Mouse (Mus musculus) limb, embryonic 13.5 days (tissue): ENCODE results near the gene Zfp593. TPM values are rescaled to one million over a fixed set of nuclear protein-coding genes. Genes with fewer than 3 reads are reported as not detected.
A peak's percentile ranks its signal among the peaks of the same experiment; 100 is the strongest.

Experiments
- ATAC-seq: fragments of 200-750 bp; cut with Nextera tagmentation; 2 replicates; pipeline ENCODE4 v1.8.0; 2017; ENCODE audit warnings: low read depth, moderate number of reproducible peaks, moderate TSS enrichment; ENCODE audit not compliant: low FRiP score
- H3K27ac ChIP-seq: fragments of 300-500 bp; sonication (generic); 2 replicates; pipeline ENCODE4 v1.5.1; 2015; ENCODE audit warnings: inconsistent platforms, mild to moderate bottlenecking, moderate library complexity
- H3K27me3 ChIP-seq: fragments of 300-500 bp; sonication (generic); 2 replicates; pipeline ENCODE4 v1.6.1; 2015; ENCODE audit warnings: mild to moderate bottlenecking, inconsistent platforms
- H3K36me3 ChIP-seq: fragments of 300-500 bp; sonication (generic); 2 replicates; pipeline ENCODE4 v1.6.1; 2015; ENCODE audit warnings: inconsistent platforms, mild to moderate bottlenecking, moderate library complexity
- H3K4me1 ChIP-seq: fragments of 300-500 bp; sonication (generic); 2 replicates; pipeline ENCODE4 v1.6.1; 2015; ENCODE audit warnings: inconsistent platforms
- H3K4me2 ChIP-seq: fragments of 300-500 bp; sonication (generic); replicated peaks from 2 replicates; pipeline ENCODE4 v1.6.1; 2015; ENCODE audit warnings: inconsistent platforms, mild to moderate bottlenecking, moderate library complexity
- H3K4me3 ChIP-seq: fragments of 300-500 bp; sonication (generic); 2 replicates; pipeline ENCODE4 v1.5.1; 2015; ENCODE audit warnings: moderate library complexity, mild to moderate bottlenecking, inconsistent platforms
- H3K9ac ChIP-seq: fragments of 300-500 bp; sonication (generic); 2 replicates; pipeline ENCODE4 v1.6.1; 2015; ENCODE audit warnings: mild to moderate bottlenecking, inconsistent platforms
- H3K9me3 ChIP-seq: fragments of 300-500 bp; sonication (generic); 2 replicates; pipeline ENCODE4 v1.6.1; 2016; ENCODE audit warnings: inconsistent platforms
- WGBS: fragments of 180-500 bp; shearing (Covaris S2); methylation state at CpG from one replicate; pipeline ENCODE4 v1.1.7; 2015; 5-methylcytosine and 5-hydroxymethylcytosine counted together
- polyA plus RNA-seq: library from polyadenylated mRNA; unstranded; fragments of >200 nt; fragmentation: Nextera tagmentation; extraction: Ambion mirVana; gene quantifications from 2 replicates; pipeline ENCODE4 v1.2.1, GENCODE M21; 2015

Gene Zfp593
- polyA plus RNA-seq, 1 experiment from 2014 or later = 15.6 TPM

DNA sequence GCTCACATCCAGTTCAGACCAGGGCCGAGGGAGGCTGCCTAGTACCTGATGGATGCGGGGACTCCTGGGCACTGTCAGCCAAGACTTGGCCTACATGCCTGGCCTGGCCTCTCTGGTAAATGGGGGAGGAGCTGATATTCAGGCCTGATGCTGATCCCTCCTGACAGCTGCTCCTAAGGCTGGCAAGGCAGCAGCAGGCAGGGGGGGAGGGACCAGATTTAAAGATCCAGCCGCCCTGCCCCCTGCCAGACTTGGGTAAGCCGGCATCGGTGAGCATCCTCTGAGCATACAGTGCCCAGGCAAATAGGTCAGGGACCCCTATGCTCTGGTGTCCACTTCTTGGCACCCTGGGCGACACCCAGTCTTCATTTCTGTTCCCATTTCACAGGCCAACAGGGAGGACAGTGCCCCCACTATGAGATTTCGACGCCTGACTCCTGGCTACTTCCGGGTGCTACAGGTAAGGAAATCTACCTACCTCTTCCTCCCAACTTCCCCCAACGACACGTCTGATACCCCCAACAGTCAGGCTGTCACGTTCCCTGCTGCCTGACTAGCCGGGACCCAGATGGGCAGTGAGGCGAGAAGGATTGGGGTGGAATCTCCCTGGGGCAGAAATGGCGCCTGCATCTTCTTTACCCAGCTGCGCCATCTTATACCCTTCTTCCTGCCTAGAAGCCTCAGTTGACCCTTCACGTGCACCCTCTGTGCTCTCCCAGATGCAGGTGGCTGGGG, 1.7 kb downstream of the Zfp593 start, which contains the start of gene E130218I03Rik:
E130218I03Rik (plus strand) TSS at position 147 of the 735 bp plus-strand sequence.
- ATAC-seq = no peak
- Histone ChIP-seq H3K9ac (peak within 1 kb of the TSS; percentile 87), H3K27ac (no peak within 1 kb of the TSS), H3K27me3 (peaks cover 36% of the 10 kb centered on the region), H3K4me1 (peaks cover 23% of the 10 kb centered on the region), H3K36me3 (0 out of 2 replicates have a peak, but pooled peaks cover 4% of the 10 kb centered on the region), H3K4me2 (peak within 1 kb of the TSS; percentile 90), H3K4me3 (peak within 1 kb of the TSS; percentile 86), H3K9me3 (no peaks in the 10 kb centered on the region)
- WGBS = 90% methylated on average over 17 of the region's 17 CpGs

DNA sequence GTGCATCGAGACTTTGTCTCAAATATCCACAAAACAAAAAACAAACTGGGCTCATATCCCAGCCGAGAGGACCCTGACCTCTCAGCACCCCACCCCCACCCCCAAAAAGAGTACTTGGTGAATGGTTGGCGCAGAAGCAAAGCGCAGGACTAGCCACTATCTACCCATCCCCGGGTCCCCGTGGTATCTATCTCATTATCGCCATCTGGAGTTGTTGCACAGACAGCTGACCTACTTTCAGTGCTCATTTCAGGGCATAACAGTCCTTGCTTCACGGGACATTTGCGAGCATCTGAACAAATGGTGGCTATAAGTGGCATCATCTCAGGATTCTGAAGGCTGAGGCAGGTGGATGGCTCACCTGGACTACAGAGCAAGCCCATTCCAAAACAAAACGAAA, 6.7 kb downstream of the Zfp593 start:
- no peak overlapping the region for H3K27ac ChIP-seq
- no peaks in the 10 kb centered on the region for H3K9me3 ChIP-seq
- peaks cover 45% of the 10 kb centered on the region for H3K27me3 ChIP-seq
- H3K9ac ChIP-seq = peak overlapping the region; percentile 45; the same call in 1 of the 2 replicates
- H3K36me3 ChIP-seq = 0 out of 2 replicates have a peak, but pooled peaks cover 3% of the 10 kb centered on the region
- 10% methylated on average over 10 of the region's 10 CpGs for WGBS
- H3K4me3 ChIP-seq = peak overlapping the region; percentile 34; the same call in 1 of the 2 replicates
- ATAC-seq = no peak
- H3K4me2 ChIP-seq = peak overlapping the region; percentile 56
- peaks cover 10% of the 10 kb centered on the region for H3K4me1 ChIP-seq

DNA sequence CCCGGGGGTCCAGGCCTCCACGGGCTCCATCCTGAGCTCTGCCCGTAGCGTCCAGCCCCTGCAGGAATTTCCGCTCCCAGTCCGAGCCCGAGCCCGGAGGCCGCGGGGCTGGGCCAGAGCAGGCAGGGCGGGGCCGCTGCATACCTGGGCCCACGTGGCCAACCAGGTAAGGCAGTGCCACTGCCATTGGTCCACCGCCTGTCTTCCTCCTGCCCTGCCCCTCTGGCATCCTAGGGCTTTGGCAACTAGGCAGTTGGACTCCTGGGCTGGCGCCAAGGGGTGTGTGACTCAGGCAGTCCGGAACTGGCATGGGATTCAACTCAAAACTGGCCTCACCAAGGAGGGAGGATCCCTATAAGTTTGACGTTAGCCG, 7.1 kb downstream of the Zfp593 start, which contains the start of gene Cnksr1:
Cnksr1 (minus strand) TSS at position 121 of the 373 bp plus-strand sequence.
- Histone ChIP-seq H3K36me3 (no peaks in the 10 kb centered on the region), H3K9me3 (no peaks in the 10 kb centered on the region), H3K4me1 (peaks cover 10% of the 10 kb centered on the region), H3K4me3 (peak within 1 kb of the TSS; percentile 34), H3K4me2 (peak within 1 kb of the TSS; percentile 56), H3K27me3 (peaks cover 45% of the 10 kb centered on the region), H3K9ac (peak within 1 kb of the TSS; percentile 45), H3K27ac (no peak within 1 kb of the TSS)
- ATAC-seq = 0 out of 2 replicates have a peak, but pooled peaks have one; percentile 32
- WGBS = 2% methylated on average over 18 of the region's 18 CpGs

DNA sequence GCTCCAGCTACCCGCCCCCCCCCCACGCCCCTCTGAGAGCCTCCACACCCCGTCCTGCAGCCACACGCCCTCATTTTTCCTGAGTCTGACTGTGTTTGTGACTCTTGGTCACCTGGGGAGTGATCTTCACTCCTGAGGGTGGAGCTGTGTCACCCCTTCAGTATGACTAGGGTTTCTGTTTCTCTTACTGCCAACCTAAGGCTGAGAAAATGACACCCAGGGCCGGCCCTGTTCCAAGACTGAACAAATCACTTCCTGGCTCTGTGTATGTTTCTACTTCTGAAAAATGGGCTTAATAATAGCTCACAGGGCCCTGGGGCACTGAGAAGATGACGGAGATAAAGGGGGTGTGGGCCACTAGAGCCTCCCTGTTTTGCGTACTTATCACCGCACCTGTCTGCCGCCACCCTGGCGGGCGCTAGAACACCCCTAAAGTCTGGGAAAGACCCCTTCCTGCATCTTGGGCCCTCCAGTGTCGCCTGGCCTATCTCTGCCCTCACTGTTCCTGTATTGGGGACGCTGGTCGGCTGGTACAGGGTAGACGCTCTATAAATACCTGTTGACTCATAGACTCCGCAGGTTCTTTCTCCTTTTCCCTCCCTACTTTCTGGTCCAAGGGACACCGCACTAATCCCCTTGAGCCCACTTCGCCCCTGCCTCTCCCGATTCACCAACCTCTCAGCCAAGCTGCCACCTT, 7.7 kb downstream of the Zfp593 start:
- peaks cover 10% of the 10 kb centered on the region for H3K4me1 ChIP-seq
- peaks cover 45% of the 10 kb centered on the region for H3K27me3 ChIP-seq
- H3K9me3 ChIP-seq = no peaks in the 10 kb centered on the region
- 22% methylated on average over 19 of the region's 19 CpGs for WGBS
- H3K4me2 ChIP-seq = peak overlapping the region; percentile 56
- peak overlapping the region; percentile 45 for H3K9ac ChIP-seq
- no peaks in the 10 kb centered on the region for H3K36me3 ChIP-seq
- no peak overlapping the region for H3K27ac ChIP-seq
- peak overlapping the region; percentile 34 for H3K4me3 ChIP-seq
- no peak for ATAC-seq

DNA sequence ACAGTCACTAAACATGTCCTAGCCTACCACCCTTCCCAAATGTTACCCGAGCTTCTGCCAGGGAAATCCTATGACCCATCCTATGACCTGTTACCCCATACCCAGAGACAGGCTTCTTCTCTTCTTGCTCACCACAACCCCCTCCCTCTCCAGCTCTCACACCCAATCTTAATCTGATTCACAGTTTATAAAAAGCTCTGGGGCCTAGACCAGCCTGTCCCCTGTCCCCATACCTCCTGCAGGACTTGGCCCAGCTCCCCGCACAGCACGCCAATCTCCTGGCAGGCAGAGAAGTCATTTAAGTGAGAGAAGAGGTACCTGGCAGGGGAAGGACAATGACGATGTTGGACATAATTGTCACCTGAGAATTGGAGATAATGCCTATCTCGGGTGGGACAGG, 10.5 kb downstream of the Zfp593 start:
- no peak overlapping the region for H3K4me3 ChIP-seq

DNA sequence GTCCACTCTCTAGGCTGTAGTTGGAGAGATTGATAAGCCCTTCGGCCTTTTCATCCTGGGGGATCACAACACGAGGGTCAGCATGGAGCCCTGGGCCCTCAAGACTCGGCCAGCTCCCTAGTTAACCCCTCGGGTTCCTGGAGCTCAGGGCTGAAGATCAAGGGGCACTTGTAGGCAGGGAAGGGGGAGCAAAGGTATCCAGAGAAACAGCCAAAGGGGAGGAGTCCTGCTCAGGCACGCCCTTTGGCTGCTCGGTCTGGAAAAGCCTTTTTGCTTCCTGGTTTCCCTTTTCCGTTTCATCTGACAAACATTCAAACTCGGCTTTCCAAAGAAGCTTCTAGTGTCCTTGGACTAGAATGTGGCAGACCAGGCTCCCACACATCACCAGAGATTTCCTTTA, 15.0 kb downstream of the Zfp593 start:
- ATAC-seq = no peak
- Histone ChIP-seq H3K4me2 (no peak overlapping the region), H3K9ac (no peak overlapping the region), H3K27me3 (0 out of 2 replicates have a peak, but pooled peaks cover 4% of the 10 kb centered on the region), H3K4me1 (no peaks in the 10 kb centered on the region), H3K9me3 (no peaks in the 10 kb centered on the region), H3K27ac (no peak overlapping the region), H3K4me3 (no peak overlapping the region), H3K36me3 (no peaks in the 10 kb centered on the region)
- 30% methylated on average over 8 of the region's 8 CpGs for WGBS

More for the DNA sequence above, 10.5 kb downstream of the Zfp593 start:
- no peak for ATAC-seq
- Histone ChIP-seq H3K36me3 (no peaks in the 10 kb centered on the region), H3K27ac (no peak overlapping the region), H3K27me3 (peaks cover 45% of the 10 kb centered on the region), H3K4me1 (peaks cover 10% of the 10 kb centered on the region), H3K9ac (no peak overlapping the region), H3K4me2 (no peak overlapping the region), H3K9me3 (no peaks in the 10 kb centered on the region)
- WGBS = 81% methylated on average over 5 of the region's 5 CpGs

DNA sequence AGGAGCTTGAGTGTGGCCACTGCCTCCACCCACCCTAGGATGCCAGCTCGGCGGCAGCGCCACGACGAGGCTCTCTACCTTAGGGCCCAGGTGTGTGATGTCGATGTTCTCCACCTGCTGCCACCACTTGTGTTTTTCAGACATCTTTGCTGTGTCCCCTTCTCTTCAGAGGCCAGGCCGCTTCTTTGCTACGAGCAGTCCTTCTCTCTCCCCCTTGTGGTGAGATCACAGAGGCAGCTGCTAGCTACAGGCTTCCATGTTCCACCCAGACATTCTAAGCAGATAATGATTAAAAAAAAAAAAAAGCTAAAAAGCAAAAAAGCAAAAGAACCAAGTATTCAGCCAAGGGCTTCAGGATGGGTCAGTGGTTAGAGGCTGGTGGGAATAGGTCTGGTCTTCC, 18.2 kb downstream of the Zfp593 start, which contains the start of gene Catsper4:
Catsper4 (minus strand) TSS at position 190 of the 400 bp plus-strand sequence.
- Histone ChIP-seq H3K4me2 (no peak within 1 kb of the TSS), H3K27me3 (no peaks in the 10 kb centered on the region), H3K4me3 (no peak within 1 kb of the TSS), H3K27ac (no peak within 1 kb of the TSS), H3K9me3 (no peaks in the 10 kb centered on the region), H3K36me3 (no peaks in the 10 kb centered on the region), H3K4me1 (no peaks in the 10 kb centered on the region), H3K9ac (no peak within 1 kb of the TSS)
- WGBS = 65% methylated on average over 8 of the region's 8 CpGs
- ATAC-seq = no peak

DNA sequence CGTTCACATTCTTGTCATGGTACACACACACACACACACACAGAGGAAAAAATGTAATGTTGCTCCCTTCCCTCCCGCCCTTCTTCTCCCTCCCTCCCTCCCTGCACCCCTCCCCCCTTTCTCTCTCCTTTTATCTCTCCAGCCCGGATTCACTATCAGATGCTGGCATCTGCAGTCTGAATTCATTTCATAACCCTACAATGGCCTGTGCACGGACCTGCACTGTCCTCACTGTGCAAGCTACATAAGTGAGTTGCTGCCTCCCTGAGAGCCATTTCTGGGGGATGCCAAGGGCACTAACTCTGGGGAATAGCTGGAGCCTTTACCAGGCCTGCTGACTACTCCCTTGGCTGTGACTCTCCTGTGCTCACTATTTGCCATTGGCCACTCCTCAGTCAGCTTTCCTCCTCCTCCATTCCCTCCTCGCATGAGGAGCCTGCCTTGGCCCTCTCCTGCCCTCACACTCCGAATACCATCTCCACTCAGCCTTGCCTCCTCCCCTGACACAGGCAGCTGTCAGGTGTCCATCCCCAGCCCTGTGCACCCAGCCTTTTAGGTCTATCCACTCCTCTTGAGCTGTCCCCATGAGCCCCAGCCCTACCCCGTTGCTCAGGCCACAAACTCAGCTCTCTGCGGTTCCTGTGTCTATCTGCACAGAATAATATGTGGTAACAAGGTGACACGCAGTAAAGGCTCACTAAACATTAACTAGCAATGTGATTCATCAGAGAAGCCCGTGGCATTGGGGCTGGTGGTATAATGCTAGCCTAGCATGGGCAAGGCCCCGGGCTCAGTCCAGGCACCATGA, 22.4 kb downstream of the Zfp593 start:
- ATAC-seq = no peak
- Histone ChIP-seq H3K27me3 (no peaks in the 10 kb centered on the region), H3K4me1 (no peaks in the 10 kb centered on the region)

DNA sequence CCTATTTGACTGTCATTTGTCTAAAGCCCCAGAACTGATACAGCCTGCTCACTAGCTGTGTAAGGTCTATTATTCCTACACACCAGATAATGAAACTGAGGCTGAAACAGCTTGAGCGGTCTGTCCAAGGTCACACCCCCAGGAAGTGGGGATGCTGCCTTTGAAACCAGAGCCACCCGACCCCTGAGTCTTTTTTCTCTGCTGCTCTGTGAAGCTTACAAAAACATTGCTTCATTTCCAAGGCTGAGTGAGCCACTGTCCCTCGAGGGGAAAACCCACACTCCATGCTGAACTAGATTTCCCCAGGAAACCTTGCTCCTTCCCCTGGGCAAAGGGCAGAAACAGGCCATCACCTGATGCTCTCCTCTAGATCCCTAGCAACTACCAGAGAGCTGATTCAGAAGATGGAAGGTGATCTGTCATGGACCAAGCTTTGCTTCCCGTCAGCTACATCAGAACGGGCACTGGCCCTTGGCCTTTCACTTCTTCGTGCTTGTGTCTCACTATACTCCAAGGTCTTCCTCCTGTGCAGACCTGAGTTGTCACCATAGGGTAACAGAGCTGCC, 38.8 kb downstream of the Zfp593 start:
- 55% methylated on average over 6 of the region's 6 CpGs for whole genome bisulfite sequencing
- Histone ChIP-seq H3K27ac (no peak overlapping the region), H3K4me3 (no peak overlapping the region)

More for the DNA sequence above, 22.4 kb downstream of the Zfp593 start:
- no peak overlapping the region for H3K4me2 ChIP-seq
- H3K9me3 ChIP-seq = no peaks in the 10 kb centered on the region
- 63% methylated on average over 11 of the region's 11 CpGs for WGBS
- no peak overlapping the region for H3K4me3 ChIP-seq
- no peaks in the 10 kb centered on the region for H3K36me3 ChIP-seq
- H3K27ac ChIP-seq = no peak overlapping the region
- no peak overlapping the region for H3K9ac ChIP-seq

DNA sequence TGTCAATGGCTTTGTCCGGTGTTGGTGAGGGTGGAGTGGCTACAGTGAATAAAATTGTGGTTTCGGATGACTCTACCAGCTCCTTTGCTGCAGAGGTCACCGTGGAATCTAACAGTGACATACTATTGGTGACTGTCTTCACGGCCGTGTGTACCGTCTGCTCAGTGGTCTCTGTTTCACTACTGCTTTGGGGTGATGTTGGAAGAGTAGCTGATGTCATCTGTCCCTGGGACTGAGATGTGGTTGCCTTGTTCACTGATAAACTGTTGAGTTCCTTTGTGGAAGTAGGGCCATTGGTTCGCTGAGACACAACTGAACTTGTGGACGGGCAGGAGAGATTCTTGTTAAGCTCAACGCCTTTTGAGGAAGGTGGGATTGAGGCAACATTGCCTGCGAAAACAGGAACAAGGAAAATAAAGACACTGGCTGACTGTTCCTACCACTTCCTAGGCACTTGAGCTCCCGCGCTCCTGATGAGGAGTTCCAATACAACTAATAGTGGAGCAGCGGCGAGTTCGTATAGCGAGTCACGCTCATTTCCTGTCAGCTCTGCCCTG, 42.0 kb downstream of the Zfp593 start:
- Histone ChIP-seq H3K4me3 (no peak overlapping the region), H3K4me2 (no peak overlapping the region), H3K27me3 (no peaks in the 10 kb centered on the region), H3K9me3 (no peaks in the 10 kb centered on the region), H3K4me1 (no peaks in the 10 kb centered on the region), H3K27ac (no peak overlapping the region), H3K36me3 (no peaks in the 10 kb centered on the region), H3K9ac (no peak overlapping the region)
- ATAC-seq = no peak
- 82% methylated on average over 17 of the region's 17 CpGs for WGBS

More for the DNA sequence above, 38.8 kb downstream of the Zfp593 start:
- Histone ChIP-seq H3K4me1 (no peaks in the 10 kb centered on the region), H3K4me2 (no peak overlapping the region), H3K36me3 (no peaks in the 10 kb centered on the region), H3K27me3 (no peaks in the 10 kb centered on the region), H3K9ac (no peak overlapping the region), H3K9me3 (no peaks in the 10 kb centered on the region)
- ATAC-seq = no peak

DNA sequence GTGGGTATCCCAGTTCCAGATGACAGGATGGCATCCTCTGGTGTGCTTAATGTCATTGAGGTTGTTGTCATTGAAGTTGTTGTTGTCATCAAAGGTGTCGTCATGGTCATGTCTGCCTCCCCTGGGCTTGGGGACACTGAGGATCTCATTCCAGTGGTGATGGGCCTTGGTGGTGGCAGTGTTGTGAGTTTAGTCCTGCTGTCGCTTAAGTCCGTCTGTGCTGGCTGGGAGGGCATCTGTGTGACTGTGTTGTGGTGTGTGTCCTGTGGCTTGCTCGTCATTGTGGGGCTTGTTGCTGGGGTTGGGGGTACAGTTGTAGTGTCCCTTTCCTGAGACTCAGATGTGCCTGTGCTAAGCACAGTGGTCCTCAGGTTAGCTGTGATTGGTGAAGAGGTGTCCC, 42.5 kb downstream of the Zfp593 start, which contains the start of gene Gm7534:
Gm7534 (minus strand) TSS at position 101 of the 400 bp plus-strand sequence.
- Histone ChIP-seq H3K36me3 (no peaks in the 10 kb centered on the region), H3K27ac (no peak within 1 kb of the TSS), H3K4me3 (no peak within 1 kb of the TSS), H3K4me1 (no peaks in the 10 kb centered on the region), H3K4me2 (no peak within 1 kb of the TSS), H3K9ac (no peak within 1 kb of the TSS), H3K9me3 (no peaks in the 10 kb centered on the region), H3K27me3 (no peaks in the 10 kb centered on the region)
- WGBS = 89% methylated on average over 4 of the region's 4 CpGs
- ATAC-seq = no peak
